Mouse (Mus musculus): ENCODE data around the gene Tmem51.

The Tmem51 gene

GRCm38 (mm10) chr4:142081631-142082283 lies 2.3 kb downstream of the Tmem51 start:
- DNase-seq (ENCODE audit: low spot score in 2 of 2) = no peak

DNA sequence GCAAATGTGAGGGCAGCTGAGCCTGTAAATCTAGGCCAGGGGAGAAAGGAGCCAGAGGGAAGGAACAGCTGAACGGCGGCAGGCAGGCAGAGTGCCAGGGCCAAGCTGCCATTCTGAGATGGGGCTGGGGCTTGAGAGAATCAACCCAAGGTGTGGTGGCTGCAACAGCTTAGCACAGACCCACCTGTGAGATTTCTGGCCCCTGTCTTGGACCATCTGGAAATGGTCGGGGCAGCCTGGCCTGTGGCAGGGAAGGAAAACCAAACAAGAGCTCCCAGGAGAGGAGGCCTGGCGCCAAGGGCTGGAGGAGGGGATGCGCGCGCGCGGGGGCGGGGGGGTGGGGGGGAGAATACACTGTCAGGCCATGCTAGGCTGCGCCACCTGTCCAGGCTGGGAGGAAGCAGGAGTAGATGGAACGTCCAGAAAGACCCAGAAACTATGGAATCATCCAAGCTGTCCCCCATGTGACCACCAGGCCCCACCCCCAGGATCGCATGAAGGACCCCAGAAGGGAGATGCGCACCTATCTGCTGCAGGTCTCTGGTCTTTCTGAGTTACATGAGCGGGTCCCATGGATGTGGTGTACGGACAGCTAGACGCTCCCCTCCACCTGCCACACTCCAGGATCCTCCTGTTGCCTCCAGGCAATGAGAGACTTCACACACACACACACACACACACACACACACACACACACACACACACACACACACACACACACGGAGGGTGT lies 3.0 kb downstream of the Tmem51 start:
- DNase-seq (ENCODE audit: low spot score in 2 of 2) = no peak

- DNase-seq (ENCODE audit: low spot score in 2 of 2) = no peak
Observed at GRCm38 (mm10) chr4:142080487-142080767, 3.7 kb downstream of the Tmem51 start.

GRCm38 (mm10) chr4:142079629-142080486 lies 4.2 kb downstream of the Tmem51 start:
- DNase-seq (ENCODE audit: low spot score in 2 of 2) = no peak

GRCm38 (mm10) chr4:142077572-142078271 lies 6.4 kb downstream of the Tmem51 start:
- peak in 1 of 2 experiments; percentile 43 for DNase-seq (ENCODE audit: low spot score in 2 of 2)

GRCm38 (mm10) chr4:142076883-142077282 lies 7.2 kb downstream of the Tmem51 start:
- no peak for DNase-seq (ENCODE audit: low spot score in 2 of 2)

GRCm38 (mm10) chr4:142075931-142076330 lies 8.2 kb downstream of the Tmem51 start:
- no peak for DNase-seq (ENCODE audit: low spot score in 2 of 2)

GRCm38 (mm10) chr4:142074060-142074732 lies 9.9 kb downstream of the Tmem51 start:
- DNase-seq (ENCODE audit: low spot score in 2 of 2) = no peak

- DNase-seq (ENCODE audit: low spot score in 2 of 2) = no peak
Observed at GRCm38 (mm10) chr4:142071243-142071991, 12.7 kb downstream of the Tmem51 start.

GRCm38 (mm10) chr4:142070840-142071239 lies 13.3 kb downstream of the Tmem51 start:
- no peak for DNase-seq (ENCODE audit: low spot score in 2 of 2)

- no peak for DNase-seq (ENCODE audit: low spot score in 2 of 2)
Observed at GRCm38 (mm10) chr4:142068899-142069812, 14.9 kb downstream of the Tmem51 start.

DNA sequence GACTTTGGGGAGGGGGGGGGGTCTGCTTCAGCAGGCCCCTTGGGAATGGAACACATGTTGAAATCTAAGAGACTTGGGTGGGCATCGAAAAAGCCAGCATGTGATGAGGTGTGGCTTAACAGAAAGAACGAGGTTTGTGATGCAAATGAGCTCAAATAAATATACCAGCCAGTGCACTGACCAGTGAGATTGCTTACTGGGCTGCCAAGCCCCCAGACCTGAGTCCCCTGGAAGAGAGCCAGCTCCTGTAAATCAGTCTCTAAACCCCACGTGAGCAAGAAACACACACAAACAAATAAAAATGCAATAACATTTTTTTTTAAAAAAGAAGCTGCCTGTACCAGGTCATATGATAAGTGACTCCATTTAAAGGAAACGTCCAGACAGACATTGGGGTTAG lies 17.5 kb downstream of the Tmem51 start:
- DNase-seq (ENCODE audit: low spot score in 2 of 2) = no peak

- DNase-seq (ENCODE audit: low spot score in 2 of 2) = no peak
Observed at GRCm38 (mm10) chr4:142065835-142066234, 18.3 kb downstream of the Tmem51 start.

DNA sequence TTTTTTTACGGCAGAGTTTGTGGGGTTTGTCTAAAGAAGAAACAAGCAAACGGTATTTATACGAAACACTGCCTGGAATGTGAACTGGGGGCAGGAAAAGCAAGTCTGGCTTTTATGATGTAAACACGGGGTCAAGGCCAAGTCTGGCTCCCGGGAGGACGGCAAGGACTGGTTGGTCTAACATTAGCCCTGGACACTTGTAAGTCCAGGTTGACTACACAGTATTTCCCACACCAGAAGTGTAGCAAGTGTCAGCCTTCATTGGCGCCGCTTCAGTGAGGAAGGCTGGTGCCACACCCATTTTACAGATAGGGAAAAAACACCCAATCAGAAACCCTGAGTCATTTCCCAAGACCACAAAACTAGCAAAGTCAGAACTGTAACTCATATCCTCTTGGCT lies 18.8 kb downstream of the Tmem51 start:
- no peak for DNase-seq (ENCODE audit: low spot score in 2 of 2)

- no peak for DNase-seq (ENCODE audit: low spot score in 2 of 2)
Observed at GRCm38 (mm10) chr4:142064582-142065228, 19.4 kb downstream of the Tmem51 start.

DNA sequence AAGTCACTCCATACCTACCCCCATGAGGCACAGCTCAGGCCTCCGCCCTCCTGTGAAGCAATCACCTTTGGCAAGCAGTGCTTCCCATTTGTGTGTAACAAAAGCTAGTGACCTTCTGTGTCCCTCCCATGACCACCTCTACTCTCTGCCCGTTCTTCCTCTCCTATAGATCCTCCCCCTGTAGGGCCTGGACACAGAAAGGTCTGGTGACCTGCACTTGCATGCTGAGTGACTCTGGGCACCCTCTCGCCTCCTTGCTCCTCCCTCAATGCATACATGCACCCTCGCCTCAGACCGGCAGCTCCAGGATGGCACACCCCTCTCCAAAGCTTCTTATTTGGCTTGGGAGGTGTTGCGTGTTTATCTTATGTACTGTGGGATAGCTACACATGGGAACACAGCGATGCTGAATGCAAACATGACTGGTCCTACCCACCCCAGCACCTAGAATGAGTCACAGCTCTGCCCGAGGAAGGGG lies 21.0 kb downstream of the Tmem51 start:
- no peak for DNase-seq (ENCODE audit: low spot score in 2 of 2)

DNA sequence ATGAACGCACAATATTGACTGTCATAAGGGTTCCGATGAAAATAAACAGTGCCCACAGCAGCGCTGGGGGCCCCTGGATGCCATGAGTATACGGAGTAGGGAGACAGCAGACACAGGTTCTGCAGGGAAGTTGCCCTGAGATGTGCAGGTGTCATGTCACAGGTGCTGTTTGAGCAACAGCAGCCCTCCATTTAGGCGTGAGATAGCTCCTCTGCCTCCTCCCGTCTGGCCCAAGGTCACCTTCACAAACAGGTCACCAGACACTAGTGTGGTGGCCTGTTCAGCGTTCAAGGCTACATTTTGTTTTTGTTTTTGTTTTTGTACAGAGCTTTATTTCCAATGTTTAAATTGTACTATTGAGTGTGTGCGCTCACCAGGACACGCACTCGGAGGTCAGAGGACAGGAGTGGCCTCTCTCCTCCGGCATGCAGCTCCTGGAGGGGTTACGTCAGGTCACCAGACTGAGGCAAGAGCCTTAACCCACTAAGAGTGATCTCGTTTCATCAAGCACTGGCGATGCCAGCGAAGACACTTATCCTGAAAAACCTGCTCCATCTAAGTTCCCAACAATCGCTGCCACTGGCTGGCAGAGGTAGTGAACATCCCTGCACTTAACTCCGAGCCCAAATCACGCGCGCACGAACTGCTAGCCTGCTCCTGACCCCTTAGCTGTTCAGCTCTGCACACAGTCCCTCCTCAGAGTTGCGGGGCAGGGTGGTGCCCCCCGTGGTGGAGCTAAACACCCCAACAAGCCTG lies 22.4 kb downstream of the Tmem51 start:
- DNase-seq (ENCODE audit: low spot score in 2 of 2) = no peak

All from spleen, postnatal 10 days (tissue).